Mouse (Mus musculus) adrenal gland, postnatal 4 days (tissue): ENCODE measurements around the gene Slc38a3. TPM values are rescaled to one million over a fixed set of nuclear protein-coding genes. Genes with fewer than 3 reads are reported as not detected.

Experiments
- DNase-seq, 2 experiments: peaks; one replicate each; pipeline ENCODE4 v3.0.0; 2021 to 2022; ENCODE audit warnings: low spot score in 2 of 2, mixed read lengths in 2 of 2
- total RNA-seq, 2 experiments: library from RNA; stranded (reverse); gene quantifications; 2 replicates each; pipeline ENCODE4 v1.2.3; 2021

The Slc38a3 gene
- total RNA-seq, 2 experiments from 2014 or later, result 10.1 to 37.4 TPM

DNA sequence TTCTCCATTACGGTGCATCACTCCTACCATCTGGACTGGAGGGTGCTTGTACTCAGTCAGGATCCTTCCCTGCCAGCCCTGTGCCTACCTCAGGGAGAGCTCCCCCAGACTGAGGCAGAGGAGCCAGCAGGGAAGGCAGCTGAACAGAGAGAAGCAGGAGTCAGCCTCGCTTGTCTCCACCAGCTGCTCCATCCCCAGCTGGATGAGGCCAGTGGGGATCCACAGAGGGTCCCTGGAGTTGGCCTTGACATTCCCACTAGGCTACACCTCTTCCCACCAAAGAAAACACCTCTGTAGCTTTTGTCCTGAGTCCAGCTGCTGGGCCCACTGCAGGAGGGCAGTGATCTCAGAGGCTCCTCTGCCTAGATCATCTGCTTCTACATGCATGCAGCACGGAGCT lies 44.4 kb downstream of the Slc38a3 start:
- DNase-seq, result no peak

DNA sequence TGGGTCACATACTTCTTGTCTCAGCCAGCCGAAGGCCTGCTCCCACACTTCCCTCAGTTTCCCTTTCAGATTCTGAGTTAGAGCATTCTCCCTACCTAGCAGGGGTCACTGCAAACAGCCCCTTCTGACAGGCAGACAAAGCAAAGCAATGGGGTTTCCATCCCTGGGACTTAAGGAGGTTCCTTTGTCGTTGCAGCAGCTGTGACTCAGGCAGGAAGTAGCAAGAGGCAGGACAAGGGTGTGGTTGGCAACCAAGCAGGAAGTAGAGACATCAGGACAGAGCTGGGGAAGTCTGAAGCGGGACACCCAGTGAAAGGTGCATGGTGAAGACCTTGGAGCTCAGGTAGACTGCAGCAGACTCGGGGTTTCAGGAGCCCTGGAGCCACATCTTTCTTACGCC lies 44.8 kb downstream of the Slc38a3 start:
- DNase-seq, result no peak

DNA sequence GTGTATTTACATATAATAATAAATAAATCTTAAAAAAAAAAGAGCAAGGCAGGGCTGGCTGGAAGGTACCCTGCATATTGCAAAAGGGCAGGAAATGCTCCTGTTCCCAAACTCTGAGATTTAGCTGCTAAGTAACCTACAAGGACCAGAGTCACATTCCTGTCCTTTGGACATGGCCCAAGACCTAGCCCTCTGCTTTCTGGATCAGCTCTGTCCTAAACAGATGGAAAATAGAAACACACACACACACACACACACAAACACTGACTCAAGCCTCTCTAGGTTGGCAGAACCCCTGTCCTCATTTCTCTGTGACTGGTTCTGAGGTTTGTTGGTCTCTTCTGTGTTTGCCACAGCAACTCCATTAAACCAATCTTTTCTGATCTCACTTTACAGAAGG lies 48.4 kb downstream of the Slc38a3 start:
- no peak for DNase-seq

DNA sequence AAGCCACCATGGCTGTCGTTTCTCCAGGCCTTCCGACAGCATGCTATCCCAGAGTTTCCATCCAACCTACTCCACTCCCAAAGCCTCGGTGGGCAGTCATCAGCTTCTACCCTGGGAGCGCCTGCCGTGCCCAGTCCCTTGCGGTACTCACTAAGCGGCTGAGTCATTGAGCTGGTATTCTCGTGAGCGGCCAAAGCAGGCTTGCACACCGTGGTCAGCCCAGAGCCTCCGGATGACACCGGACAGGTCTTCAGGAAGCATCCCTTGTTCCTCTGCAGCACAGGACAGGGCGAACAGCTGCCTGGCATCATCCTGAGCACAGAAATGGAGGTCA lies 49.8 kb downstream of the Slc38a3 start:
- no peak for DNase-seq

DNA sequence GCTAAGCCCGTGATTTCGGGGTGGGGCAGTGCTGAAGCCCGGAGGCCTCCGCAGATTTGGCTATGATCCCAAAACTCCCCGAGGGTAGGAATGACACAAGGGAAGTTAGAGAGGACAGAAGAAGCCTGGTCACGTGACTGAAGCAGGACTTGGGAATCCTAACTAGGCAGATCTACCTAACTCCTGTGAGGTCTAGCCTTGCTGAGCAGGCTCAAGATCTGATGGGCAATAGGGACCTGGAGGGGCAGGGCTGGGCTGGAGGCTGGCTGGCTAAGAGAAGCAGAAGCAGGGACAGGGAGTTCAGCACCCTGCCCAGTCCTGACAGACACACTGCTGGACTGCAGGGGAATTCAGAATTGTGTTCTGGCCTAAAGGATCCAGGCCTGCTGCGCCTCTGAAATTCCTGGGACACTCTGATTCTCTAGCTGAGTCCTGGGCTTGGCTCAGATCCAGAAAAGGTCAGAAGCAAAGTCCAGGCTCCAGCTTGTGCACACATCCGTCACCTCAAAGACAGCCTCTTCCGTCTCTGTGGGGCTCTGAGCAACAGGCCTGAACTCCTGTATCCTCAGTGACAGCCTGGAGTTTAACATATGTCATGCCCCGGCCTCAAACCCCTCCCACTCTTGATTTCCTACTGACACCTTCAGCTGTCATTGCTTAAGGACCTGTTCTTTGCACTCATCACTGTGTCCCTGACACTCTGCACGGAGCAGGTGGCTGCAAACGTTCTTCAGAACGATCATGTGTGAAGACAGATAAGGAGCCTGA lies 50.4 kb downstream of the Slc38a3 start:
- DNase-seq, result no peak

DNA sequence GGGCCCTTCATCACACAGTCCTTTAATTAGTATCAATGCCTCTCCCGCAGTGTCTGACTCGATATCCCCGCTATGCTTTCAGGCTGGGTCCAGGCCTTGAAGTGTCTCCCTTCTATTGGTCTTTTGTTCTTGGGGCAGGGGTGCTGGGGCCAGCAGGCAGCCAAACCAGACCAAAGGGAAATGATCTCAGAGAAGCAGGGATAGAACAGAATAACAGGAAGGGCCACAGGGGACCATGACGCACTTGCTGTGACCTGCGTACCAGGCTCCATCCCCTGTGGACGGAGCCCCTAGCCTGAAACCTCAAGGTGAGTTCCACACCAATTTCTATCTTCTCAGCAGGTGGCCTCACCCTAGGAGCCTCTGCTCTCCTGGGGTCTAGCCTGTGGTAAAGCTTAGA lies 51.2 kb downstream of the Slc38a3 start:
- no peak for DNase-seq

- DNase-seq, result no peak
These were observed 51.9 kb downstream of the Slc38a3 start for GRCm38 (mm10) chr9:107617461-107617860.

- DNase-seq, result no peak
These were observed 54.3 kb downstream of the Slc38a3 start for GRCm38 (mm10) chr9:107615035-107615434.

DNA sequence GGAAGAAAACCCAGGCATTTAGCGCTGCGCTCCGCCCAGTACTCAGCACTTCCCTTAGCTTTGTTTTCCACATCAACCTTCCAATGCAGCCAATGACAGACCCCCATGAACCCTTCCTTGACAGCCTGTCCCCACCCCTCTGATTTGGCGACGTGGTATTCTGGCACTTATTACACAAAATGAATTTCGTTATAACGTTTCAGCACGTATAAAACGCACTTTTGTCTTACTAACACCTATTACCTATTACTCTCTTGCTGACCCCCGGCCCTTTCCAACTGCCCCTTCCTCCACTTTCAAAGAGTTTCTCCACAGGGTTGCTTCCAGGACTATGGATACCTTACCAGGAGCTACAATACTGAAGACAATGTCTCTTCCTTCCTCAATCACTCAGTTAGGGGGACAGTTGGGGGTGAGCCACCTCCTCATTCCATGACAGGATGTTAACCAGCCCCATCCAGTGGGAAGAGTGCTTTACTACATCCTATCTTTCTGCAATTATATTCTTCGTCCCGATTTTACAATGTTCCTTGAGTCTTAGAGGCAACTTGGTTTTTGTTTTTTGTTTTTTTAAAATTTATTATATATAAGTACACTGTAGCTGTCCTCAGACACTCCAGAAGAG lies 56.3 kb downstream of the Slc38a3 start:
- DNase-seq, result no peak

DNA sequence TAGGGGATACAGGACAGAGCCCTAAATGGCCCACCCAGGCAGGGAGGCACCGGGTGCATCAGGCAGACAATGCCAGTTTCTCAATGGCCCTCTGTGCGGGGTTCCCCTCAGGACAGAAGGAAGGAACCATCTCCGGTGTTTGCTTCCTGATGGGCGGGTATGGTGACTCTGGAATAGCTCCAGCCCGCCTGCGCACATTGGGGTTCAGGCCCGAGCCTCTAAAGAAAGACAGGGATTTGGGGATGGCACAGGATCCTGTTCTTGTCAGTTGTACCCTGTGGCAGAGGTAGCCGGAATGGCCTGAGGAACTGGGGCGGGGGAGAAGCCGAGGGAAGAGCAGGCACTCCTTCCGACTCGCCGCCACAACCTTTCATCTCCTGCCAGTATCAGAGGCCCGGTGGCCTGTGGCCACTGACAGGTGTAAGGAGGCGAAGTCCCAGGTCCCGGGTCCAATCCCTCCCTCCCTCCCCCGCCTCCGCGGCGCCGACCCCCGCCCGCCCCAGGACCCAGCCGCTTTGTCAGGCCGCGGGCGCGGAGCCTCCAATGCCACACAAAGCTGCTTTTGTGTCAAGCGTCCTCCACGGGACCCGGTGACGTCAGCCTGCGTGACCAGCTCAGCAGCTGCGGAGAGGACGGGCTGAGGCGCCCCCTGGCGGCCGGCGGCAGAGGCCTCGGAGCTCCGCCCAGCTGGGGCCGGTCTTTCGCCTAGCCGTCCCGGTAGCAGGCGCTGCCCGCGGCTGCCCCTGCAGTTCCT lies 57.0 kb downstream of the Slc38a3 start:
- peak; percentile 95 to 98 for DNase-seq

GRCm38 (mm10) chr9:107611456-107612190 lies 57.7 kb downstream of the Slc38a3 start:
- DNase-seq, result no peak

DNA sequence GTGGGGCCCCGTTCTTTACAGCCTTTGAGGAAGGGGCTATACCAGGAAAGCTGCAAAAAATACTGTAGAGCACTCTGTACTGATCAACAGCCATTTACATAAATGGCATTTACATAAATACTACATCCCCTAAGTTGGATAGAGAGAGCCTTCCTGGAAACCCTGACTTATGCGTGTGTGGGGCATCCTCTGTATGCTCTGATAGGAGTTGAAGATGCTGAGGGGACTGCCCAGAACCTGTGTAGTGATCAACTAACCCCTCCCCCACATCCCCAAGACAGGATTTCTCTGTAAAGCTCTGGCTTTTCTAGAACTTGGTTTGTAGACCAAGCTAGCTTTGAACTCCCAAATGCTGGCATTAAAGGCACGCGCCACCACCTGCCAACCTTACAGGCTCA lies 59.9 kb downstream of the Slc38a3 start:
- no peak for DNase-seq

- no peak for DNase-seq
These were observed 60.4 kb downstream of the Slc38a3 start, which contains the start of gene Sema3b for GRCm38 (mm10) chr9:107608741-107609432. TSS of gene Sema3b (minus strand) at chr9:107609229.

DNA sequence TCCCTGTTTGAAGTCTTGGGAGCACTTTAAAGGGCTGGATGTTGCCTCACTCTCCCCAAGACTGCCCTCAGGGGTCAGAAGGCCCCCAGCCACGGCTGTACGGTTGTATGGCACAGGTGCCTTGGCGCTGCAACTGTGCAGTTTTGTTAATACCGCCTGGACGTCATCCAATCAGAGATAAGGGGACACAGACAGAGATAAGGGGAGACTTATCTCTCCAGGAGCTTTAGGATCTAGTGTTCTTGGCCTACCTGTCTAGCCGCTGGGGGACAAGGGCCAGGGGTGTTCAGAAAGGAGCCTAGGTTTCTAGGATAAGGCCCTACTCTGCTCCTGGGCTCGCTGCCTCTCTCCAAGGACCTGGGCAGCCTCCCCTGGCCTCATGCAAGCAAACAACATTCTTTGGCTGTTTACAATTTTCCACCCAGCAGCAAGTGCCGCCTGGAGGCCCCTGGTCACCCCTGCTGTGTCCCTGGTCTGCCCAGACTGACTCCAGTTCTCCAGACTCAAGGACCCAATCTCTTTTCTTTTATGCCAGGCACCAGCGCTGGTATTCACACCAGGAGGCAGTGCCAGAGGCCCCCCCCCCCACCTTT lies 61.6 kb downstream of the Slc38a3 start:
- no peak for DNase-seq

DNA sequence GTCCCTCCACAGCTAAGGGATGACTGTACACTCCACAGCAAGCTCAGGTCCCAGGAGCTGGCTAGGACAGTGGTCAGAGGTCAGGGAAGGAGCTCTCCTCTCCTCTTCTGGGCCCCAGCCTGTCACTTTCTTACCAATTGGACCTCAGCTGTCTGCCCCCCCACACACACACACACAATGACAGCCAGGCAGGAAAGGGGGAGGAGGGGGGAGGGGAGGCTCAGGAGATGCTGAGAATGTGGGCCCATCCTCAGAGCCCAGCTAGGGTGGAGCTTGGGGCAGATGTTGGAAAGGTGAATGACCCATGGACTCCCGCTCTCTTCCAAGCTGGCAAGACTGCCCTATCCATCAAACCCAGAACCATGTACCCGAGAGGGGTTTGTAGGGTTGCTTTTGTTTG lies 62.3 kb downstream of the Slc38a3 start:
- DNase-seq, result no peak

DNA sequence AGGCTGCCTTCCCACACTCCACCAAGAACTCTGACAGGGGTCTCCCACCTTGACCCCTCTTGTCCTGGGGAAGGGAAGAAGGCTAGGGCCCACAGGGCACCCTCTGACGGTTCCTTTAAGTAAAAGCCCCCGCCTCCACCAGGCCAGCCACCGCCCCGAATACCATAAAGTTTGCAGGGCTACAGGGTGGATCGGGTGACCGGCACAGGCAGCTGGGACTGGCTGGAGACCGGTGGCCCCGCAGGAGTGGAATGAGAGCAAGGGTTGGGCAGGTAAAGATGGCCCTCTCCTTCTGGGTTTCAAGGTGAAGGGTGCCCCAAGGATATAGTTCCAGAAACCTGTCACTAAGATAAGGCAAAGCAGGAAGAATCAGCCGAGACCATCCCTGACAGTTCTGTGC lies 62.7 kb downstream of the Slc38a3 start:
- no peak for DNase-seq

DNA sequence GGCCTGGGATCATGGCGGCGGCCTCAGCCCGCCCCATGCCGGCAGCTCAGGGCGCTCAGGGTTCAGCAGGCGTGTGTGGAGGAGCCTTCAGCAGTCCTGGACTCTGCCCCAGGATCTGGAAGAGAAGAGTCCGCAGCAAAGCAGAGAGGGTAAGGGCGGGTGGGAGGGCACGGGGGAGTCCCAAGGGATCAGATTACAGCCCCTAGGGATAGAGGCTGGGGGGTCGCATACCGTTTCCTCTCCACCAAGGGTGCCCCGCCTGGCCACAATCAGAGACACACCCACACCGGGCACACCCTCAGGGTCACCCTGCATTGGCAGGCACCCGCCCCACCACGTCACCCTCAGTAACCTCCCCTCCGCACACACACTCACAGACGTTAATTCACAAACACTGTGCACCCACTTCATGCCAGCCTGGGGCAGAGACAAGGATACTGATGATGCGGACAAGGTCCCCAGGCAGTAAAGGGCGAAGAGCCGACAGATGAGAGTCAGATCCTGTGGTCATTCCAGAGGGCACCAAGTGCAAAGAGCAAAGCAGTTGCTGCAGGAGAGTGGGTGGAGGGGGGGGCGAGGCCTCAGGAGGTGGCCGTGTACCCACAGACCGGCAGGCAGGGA lies 64.2 kb downstream of the Slc38a3 start:
- no peak for DNase-seq

GRCm38 (mm10) chr9:107603251-107603650 lies 66.1 kb downstream of the Slc38a3 start:
- DNase-seq, result no peak

- DNase-seq, result peak; percentile 87 to 91
These were observed 67.2 kb downstream of the Slc38a3 start for GRCm38 (mm10) chr9:107602068-107602648.

- DNase-seq, result no peak
These were observed 68.1 kb downstream of the Slc38a3 start for GRCm38 (mm10) chr9:107601275-107601674.
